Mouse (Mus musculus): ENCODE data around the gene Slc3a2.

- TF ChIP-seq POLR2A (IDR thresholded peaks at IDR 0.05; ENCODE audit: borderline replicate concordance, extremely low read depth, insufficient read depth, insufficient read length, poor library complexity, severe bottlenecking) (no peak), CTCF (IDR thresholded peaks at IDR 0.05; ENCODE audit: borderline replicate concordance, extremely low read depth, insufficient read depth, insufficient read length) (no peak)
Observed at GRCm38 (mm10) chr19:8716767-8717475, 6.2 kb downstream of the Slc3a2 start.

Data from brain, embryonic 14.5 days (tissue).